Mouse (Mus musculus) CH12.LX (cell line): Measurements from ENCODE around the gene Oxsr1. TPM values are rescaled to one million over a fixed set of nuclear protein-coding genes. Genes with fewer than 3 reads are reported as not detected.

Experiments used
- DNase-seq: peaks from one replicate; pipeline ENCODE4 v3.0.0-alpha.2; 2013; ENCODE audit errors: extremely low read depth
- H3K27ac ChIP-seq: 2 replicates; pipeline ENCODE4 v1.5.1; 2012; ENCODE audit warnings: low read depth, mild to moderate bottlenecking, control low read depth, moderate library complexity; ENCODE audit not compliant: insufficient read depth
- H3K27me3 ChIP-seq: replicated peaks from 2 replicates; pipeline ENCODE3; 2012; ENCODE audit warnings: inconsistent platforms
- H3K36me3 ChIP-seq, 2 experiments: replicated peaks in 1 of 2; 2 replicates each; pipeline versions ENCODE3 to v1.6.1; 2012; ENCODE audit warnings: inconsistent platforms in 1 of 2, low read length in 1 of 2, mild to moderate bottlenecking in 1 of 2, mixed read lengths in 1 of 2, moderate library complexity in 1 of 2; ENCODE audit not compliant: control insufficient read depth in 1 of 2, insufficient read depth in 1 of 2
- H3K4me1 ChIP-seq, 2 experiments: 2 replicates each; pipeline ENCODE4 v1.6.1; 2012; ENCODE audit warnings: inconsistent platforms in 1 of 2, moderate library complexity in 1 of 2; ENCODE audit not compliant: insufficient read depth in 2 of 2, control insufficient read depth in 1 of 2
- H3K4me2 ChIP-seq: 2 replicates; pipeline ENCODE4 v1.6.1; 2012; ENCODE audit warnings: low read depth, mild to moderate bottlenecking, control low read depth; ENCODE audit not compliant: poor library complexity, insufficient read depth, severe bottlenecking
- H3K4me3 ChIP-seq, 3 experiments: fragments of 150-350 bp in 1 of 3; sonication (generic) in 1 of 3; replicated peaks in 1 of 3; 2 replicates each; pipeline versions ENCODE3 to v1.5.1; 2011 to 2012; ENCODE audit warnings: low read depth in 2 of 3, low read length in 2 of 3, mild to moderate bottlenecking in 2 of 3, moderate library complexity in 2 of 3, control low read depth in 1 of 3, improper control_type of control experiment in 1 of 3, inconsistent platforms in 1 of 3, mixed read lengths in 1 of 3; ENCODE audit not compliant: poor library complexity in 1 of 3
- H3K79me2 ChIP-seq: replicated peaks from 2 replicates; pipeline ENCODE4 v1.6.1; 2012; ENCODE audit warnings: mild to moderate bottlenecking, moderate library complexity; ENCODE audit not compliant: control insufficient read depth, poor library complexity, insufficient read depth, severe bottlenecking; ENCODE audit errors: extremely low read depth
- H3K9ac ChIP-seq: 2 replicates; pipeline ENCODE4 v1.6.1; 2012; ENCODE audit warnings: low read depth, mild to moderate bottlenecking, control low read depth, moderate library complexity; ENCODE audit not compliant: insufficient read depth
- H3K9me3 ChIP-seq: replicated peaks from 2 replicates; pipeline ENCODE3; 2012; ENCODE audit warnings: low read length, inconsistent platforms, mixed read lengths
- BHLHE40 ChIP-seq: IDR thresholded peaks from 2 replicates; pipeline ENCODE4 v1.6.1; 2011; ENCODE audit warnings: mild to moderate bottlenecking, low read depth, low read length, improper control_type of control experiment
- CHD1 ChIP-seq: IDR thresholded peaks from 2 replicates; pipeline ENCODE4 v1.6.1; 2012; ENCODE audit warnings: low read depth, low read length, improper control_type of control experiment, inconsistent platforms
- CHD2 ChIP-seq: IDR thresholded peaks from 2 replicates; pipeline ENCODE4 v1.6.1; 2011; ENCODE audit warnings: low read length, improper control_type of control experiment
- CTCF ChIP-seq, 2 experiments: IDR thresholded peaks in 1 of 2; conservative IDR thresholded peaks in 1 of 2; 2 replicates each; pipeline ENCODE4 v1.5.1; 2011 to 2012; ENCODE audit warnings: low read depth in 2 of 2, low read length in 2 of 2, improper control_type of control experiment in 1 of 2, inconsistent platforms in 1 of 2, mild to moderate bottlenecking in 1 of 2, moderate library complexity in 1 of 2
- E2F4 ChIP-seq: IDR thresholded peaks from 2 replicates; pipeline ENCODE4 v1.6.1; 2011; ENCODE audit warnings: low read depth, low read length, improper control_type of control experiment; ENCODE audit not compliant: insufficient replicate concordance
- EP300 ChIP-seq: IDR thresholded peaks from 2 replicates; pipeline ENCODE4 v1.6.1; 2011; ENCODE audit warnings: low read length, improper control_type of control experiment
- ETS1 ChIP-seq: conservative IDR thresholded peaks from 2 replicates; pipeline ENCODE4 v1.6.1; 2012; ENCODE audit warnings: low read depth, mild to moderate bottlenecking, inconsistent platforms, low read length, improper control_type of control experiment, moderate library complexity
- GABPA ChIP-seq: IDR thresholded peaks from 2 replicates; pipeline ENCODE4 v1.6.1; 2012; ENCODE audit warnings: low read depth, low read length, improper control_type of control experiment, inconsistent platforms; ENCODE audit not compliant: insufficient replicate concordance
- IRF4 ChIP-seq: IDR thresholded peaks from 2 replicates; pipeline ENCODE4 v1.6.1; 2014; ENCODE audit warnings: low read depth, mild to moderate bottlenecking, inconsistent platforms, low read length, improper control_type of control experiment
- JUN ChIP-seq: IDR thresholded peaks from 2 replicates; pipeline ENCODE4 v1.6.1; 2011; ENCODE audit warnings: low read depth, mild to moderate bottlenecking, low read length, improper control_type of control experiment, moderate library complexity; ENCODE audit not compliant: insufficient read depth
- KAT2A ChIP-seq: IDR thresholded peaks from 2 replicates; pipeline ENCODE4 v1.6.1; 2012; ENCODE audit warnings: low read length, improper control_type of control experiment, inconsistent platforms; ENCODE audit not compliant: insufficient replicate concordance
- MAX ChIP-seq: IDR thresholded peaks from 2 replicates; pipeline ENCODE4 v1.6.1; 2011; ENCODE audit warnings: low read length, improper control_type of control experiment
- MEF2A ChIP-seq: IDR thresholded peaks from 2 replicates; pipeline ENCODE4 v1.6.1; 2014; ENCODE audit warnings: low read depth, mild to moderate bottlenecking, inconsistent platforms, low read length, improper control_type of control experiment, borderline replicate concordance
- MYC ChIP-seq: IDR thresholded peaks from 2 replicates; pipeline ENCODE4 v1.6.1; 2011; ENCODE audit warnings: low read depth, mild to moderate bottlenecking, improper control_type of control experiment, low read length
- NELFE ChIP-seq: IDR thresholded peaks from 2 replicates; pipeline ENCODE4 v1.6.1; 2011; ENCODE audit warnings: low read depth, low read length, improper control_type of control experiment
- POLR2A ChIP-seq: IDR thresholded peaks from 2 replicates; pipeline ENCODE4 v1.6.1; 2011; ENCODE audit warnings: low read depth, mild to moderate bottlenecking, improper control_type of control experiment, low read length
- POLR2AphosphoS2 ChIP-seq: IDR thresholded peaks from 2 replicates; pipeline ENCODE4 v1.6.1; 2011; ENCODE audit warnings: low read depth, low read length, improper control_type of control experiment
- RAD21 ChIP-seq: IDR thresholded peaks from 2 replicates; pipeline ENCODE4 v1.6.1; 2011; ENCODE audit warnings: low read depth, mild to moderate bottlenecking, low read length, improper control_type of control experiment, moderate library complexity
- SIN3A ChIP-seq: IDR thresholded peaks from 2 replicates; pipeline ENCODE4 v1.6.1; 2012; ENCODE audit warnings: low read length, improper control_type of control experiment, inconsistent platforms
- SMC3 ChIP-seq: IDR thresholded peaks from 2 replicates; pipeline ENCODE4 v1.6.1; 2011; ENCODE audit warnings: low read depth, low read length, improper control_type of control experiment
- TCF12 ChIP-seq: IDR thresholded peaks from 2 replicates; pipeline ENCODE4 v1.6.1; 2014; ENCODE audit warnings: low read depth, mild to moderate bottlenecking, inconsistent platforms, low read length, improper control_type of control experiment
- UBTF ChIP-seq: IDR thresholded peaks from 2 replicates; pipeline ENCODE4 v1.6.1; 2012; ENCODE audit warnings: low read depth, mild to moderate bottlenecking, inconsistent platforms, low read length, improper control_type of control experiment, moderate library complexity
- ZC3H11A ChIP-seq: IDR thresholded peaks from 2 replicates; pipeline ENCODE4 v1.6.1; 2012; ENCODE audit warnings: low read depth, mild to moderate bottlenecking, inconsistent platforms, low read length, improper control_type of control experiment
- ZKSCAN1 ChIP-seq: IDR thresholded peaks from 2 replicates; pipeline ENCODE4 v1.6.1; 2012; ENCODE audit warnings: low read depth, inconsistent platforms, low read length, improper control_type of control experiment, borderline replicate concordance
- ZMIZ1 ChIP-seq: IDR thresholded peaks from 2 replicates; pipeline ENCODE4 v1.6.1; 2012; ENCODE audit warnings: low read depth, mild to moderate bottlenecking, inconsistent platforms, low read length, improper control_type of control experiment
- ZNF384 ChIP-seq: IDR thresholded peaks from 2 replicates; pipeline ENCODE4 v1.6.1; 2012; ENCODE audit warnings: low read depth, low read length, improper control_type of control experiment, inconsistent platforms
- dilution Hi-C: fragments of 300-500 bp; cut with MboI; formaldehyde crosslinking; loops from 2 replicates; pipeline ENCODE4 v1.14.3; 2020; ENCODE audit warnings: low sequenced_read_pairs; ENCODE audit not compliant: extremely low pct_unique_long_range_greater_than_20kb, extremely low pct_ligation_motif_present
- in situ Hi-C: fragments of 300-500 bp; cut with MboI; formaldehyde crosslinking; loops from 3 replicates; pipeline ENCODE4 v1.14.3; 2019; ENCODE audit warnings: low sequenced_read_pairs, low pct_ligation_motif_present, low pct_unique_long_range_greater_than_20kb, mixed read lengths
- polyA plus RNA-seq: library from polyadenylated mRNA; unstranded; fragments of >175 nt; gene quantifications from 2 replicates; pipeline ENCODE4 v1.2.1, GENCODE M21; 2012; ENCODE audit warnings: low read depth; ENCODE audit not compliant: insufficient read length
- total RNA-seq, 2 experiments: library from RNA; depleted of rRNA; stranded (reverse); fragments of 300-350 nt in 1 of 2; fragments of >200 nt in 1 of 2; gene quantifications; 2 replicates each; pipeline ENCODE4 v1.2.3; 2012 to 2014

The Oxsr1 gene
- total and polyA plus RNA-seq, 3 experiments: 22.1 to 36.1 (median 33.3) TPM

DNA sequence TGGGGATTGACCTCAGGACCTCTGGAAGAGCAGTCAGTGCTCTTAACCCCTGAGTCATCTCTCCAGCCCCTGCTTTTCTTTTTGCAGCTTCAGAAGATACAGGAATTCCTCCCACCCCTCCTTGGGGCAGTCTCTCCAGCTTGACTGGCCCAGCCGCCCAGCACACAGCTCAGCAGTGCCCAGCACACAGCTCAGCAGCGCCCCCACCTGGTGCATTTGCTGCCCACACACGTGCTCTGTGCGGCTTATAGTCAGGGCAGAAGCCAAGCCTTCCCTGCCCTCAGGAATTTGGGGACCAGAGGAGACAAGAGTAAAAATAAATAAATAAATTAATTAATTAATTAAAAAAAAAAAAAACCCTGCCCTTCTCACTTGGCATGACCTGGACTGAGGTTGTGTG is 29.8 kb upstream of the Oxsr1 start:
- no peaks in the 10 kb centered on the region for H3K9me3 ChIP-seq
- in situ Hi-C loops (loop anchor here (10.0 kb wide), 1 partner anchor 197 kb away; the partner anchor contains the start of genes Acaa1b and Gm47289), dilution Hi-C loops (no loop called here)
- no peaks in the 10 kb centered on the region for H3K27me3 ChIP-seq
- H3K4me3 ChIP-seq: no peak overlapping the region
- no peak overlapping the region for H3K9ac ChIP-seq
- H3K79me2 ChIP-seq: no peaks in the 10 kb centered on the region
- peak; percentile 87 for TF ChIP-seq SMC3
- peak; percentile 66; the same call in 1 of the 2 replicates for TF ChIP-seq MYC
- TF ChIP-seq ZC3H11A: peak; percentile 24
- TF ChIP-seq ZNF384: no peak
- TF ChIP-seq MAX: peak; percentile 85
- TF ChIP-seq CTCF (conservative IDR thresholded peaks at IDR 0.05 in 1 of 2, IDR thresholded peaks at IDR 0.05 in 1 of 2; ENCODE audit: low read depth in 2 of 2, low read length in 2 of 2): peak; percentile 11 to 90; a peak in 3 of 4 replicates
- peak; percentile 63; the same call in 1 of the 2 replicates for TF ChIP-seq BHLHE40
- TF ChIP-seq NELFE: no peak
- peak; percentile 79 for TF ChIP-seq RAD21
- TF ChIP-seq ZKSCAN1: no peak
- H3K27ac ChIP-seq: no peak overlapping the region
- H3K4me1 ChIP-seq: no peaks in the 10 kb centered on the region
- peak; percentile 65 for DNase-seq
- H3K4me2 ChIP-seq: no peak overlapping the region
- H3K36me3 ChIP-seq: peaks cover 33 to 36% of the 10 kb centered on the region in 2 experiments

DNA sequence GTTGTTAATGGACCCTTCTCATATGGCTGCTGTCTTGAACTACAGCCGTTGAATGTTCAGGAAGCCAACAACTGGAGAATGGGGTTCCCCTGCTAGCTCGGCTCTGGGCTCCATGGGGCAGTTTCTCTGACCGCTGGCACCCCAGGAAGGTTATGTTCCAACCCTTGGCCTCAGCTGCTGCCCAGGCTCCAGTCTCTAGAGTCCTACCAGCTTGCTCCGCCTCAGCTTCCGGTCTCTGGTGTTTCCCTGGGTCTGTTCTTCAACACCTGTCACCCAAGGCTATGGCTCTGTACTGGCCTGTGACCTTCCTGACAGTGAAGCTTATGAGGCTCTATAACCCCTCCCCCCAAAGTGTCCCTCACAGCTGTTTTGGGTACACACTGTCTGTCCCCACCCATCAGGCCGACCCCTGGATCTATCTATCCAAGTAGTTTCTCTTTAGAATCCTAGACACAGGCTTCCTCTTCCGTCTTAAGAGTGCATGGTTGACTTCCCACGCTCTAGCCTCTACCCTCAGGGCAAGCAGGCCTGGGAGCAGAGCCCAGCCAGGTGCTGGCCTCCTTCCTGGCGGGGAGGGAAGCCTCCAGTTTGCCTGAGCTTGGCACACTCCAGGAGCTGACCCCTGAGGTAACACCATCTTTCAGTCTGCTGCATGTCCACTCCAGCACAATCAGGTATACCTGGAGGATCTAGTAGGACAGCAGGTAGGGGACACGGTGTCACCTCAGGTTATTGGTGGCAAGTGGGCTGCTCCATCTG is 28.9 kb upstream of the Oxsr1 start:
- H3K9ac ChIP-seq: no peak overlapping the region
- dilution Hi-C loops (no loop called here), in situ Hi-C loops (loop anchor here (10.0 kb wide), 1 partner anchor 196 kb away; the partner anchor contains the start of genes Acaa1b and Gm47289)
- no peak for DNase-seq
- no peak overlapping the region for H3K27ac ChIP-seq
- H3K36me3 ChIP-seq: peaks cover 42 to 44% of the 10 kb centered on the region in 2 experiments
- H3K27me3 ChIP-seq: no peaks in the 10 kb centered on the region
- no peaks in the 10 kb centered on the region for H3K9me3 ChIP-seq
- no peaks in the 10 kb centered on the region for H3K4me1 ChIP-seq
- TF ChIP-seq POLR2A (no peak), UBTF (no peak), E2F4 (no peak), GABPA (no peak), POLR2AphosphoS2 (no peak), SIN3A (no peak), MEF2A (no peak), ZMIZ1 (no peak), CHD2 (no peak), JUN (no peak), ETS1 (no peak), IRF4 (no peak), BHLHE40 (no peak), RAD21 (no peak), EP300 (no peak), KAT2A (no peak), TCF12 (no peak), MYC (no peak), CHD1 (no peak)
- H3K79me2 ChIP-seq: no peaks in the 10 kb centered on the region
- H3K4me2 ChIP-seq: no peak overlapping the region
- no peak overlapping the region for H3K4me3 ChIP-seq
